Mouse (Mus musculus) layer of hippocampus, postnatal 10 days (tissue): ENCODE measurements around the gene Nacc1. TPM values are rescaled to one million over a fixed set of nuclear protein-coding genes. Genes with fewer than 3 reads are reported as not detected.
A peak's percentile ranks its signal among the peaks of the same experiment; 100 is the strongest.

ENCODE experiments used
- DNase-seq, 2 experiments: peaks; one replicate each; pipeline ENCODE4 v3.0.0; 2021; ENCODE audit warnings: low spot score in 2 of 2
- total RNA-seq, 2 experiments: library from RNA; stranded (reverse); gene quantifications; 2 replicates each; pipeline ENCODE4 v1.2.3; 2021

The Nacc1 gene
- total RNA-seq, 2 experiments from 2014 or later: 73.7 to 75.3 TPM

GRCm38 (mm10) chr8:84715893-84716468 is 28.3 kb upstream of the Nacc1 start:
- DNase-seq: no peak

- no peak for DNase-seq
These were observed 26.5 kb upstream of the Nacc1 start for GRCm38 (mm10) chr8:84714161-84714560.

- no peak for DNase-seq
These were observed 25.7 kb upstream of the Nacc1 start for GRCm38 (mm10) chr8:84713381-84713780.

- no peak for DNase-seq
These were observed 25.1 kb upstream of the Nacc1 start for GRCm38 (mm10) chr8:84712759-84713120.

- peak; percentile 78 for DNase-seq
These were observed 24.5 kb upstream of the Nacc1 start for GRCm38 (mm10) chr8:84711933-84712758.

GRCm38 (mm10) chr8:84711312-84711711 is 23.6 kb upstream of the Nacc1 start:
- DNase-seq: no peak

GRCm38 (mm10) chr8:84709931-84710330 is 22.3 kb upstream of the Nacc1 start:
- DNase-seq: no peak

- DNase-seq: peak; percentile 90 to 93
These were observed 21.3 kb upstream of the Nacc1 start for GRCm38 (mm10) chr8:84708774-84709475.

- peak in 1 of 2 experiments; percentile 54 for DNase-seq
These were observed 20.4 kb upstream of the Nacc1 start for GRCm38 (mm10) chr8:84708071-84708541.

GRCm38 (mm10) chr8:84707267-84707883 is 19.7 kb upstream of the Nacc1 start:
- DNase-seq: peak in 1 of 2 experiments; percentile 57

- peak; percentile 54 to 59 for DNase-seq
These were observed 19.1 kb upstream of the Nacc1 start for GRCm38 (mm10) chr8:84706610-84707266.

GRCm38 (mm10) chr8:84705960-84706359 is 18.3 kb upstream of the Nacc1 start:
- no peak for DNase-seq

GRCm38 (mm10) chr8:84704867-84705831 is 17.5 kb upstream of the Nacc1 start:
- DNase-seq: peak; percentile 54 to 63

GRCm38 (mm10) chr8:84704356-84704755 is 16.7 kb upstream of the Nacc1 start:
- peak; percentile 89 to 91 for DNase-seq

- DNase-seq: peak in 1 of 2 experiments; percentile 39
These were observed 16.0 kb upstream of the Nacc1 start for GRCm38 (mm10) chr8:84703466-84704249.

- peak in 1 of 2 experiments; percentile 20 for DNase-seq
These were observed 15.4 kb upstream of the Nacc1 start for GRCm38 (mm10) chr8:84702963-84703465.

- DNase-seq: peak in 1 of 2 experiments; percentile 18
These were observed 14.9 kb upstream of the Nacc1 start for GRCm38 (mm10) chr8:84702561-84702960.
